Mouse (Mus musculus) gonadal fat pad, adult 2 months (tissue): ENCODE data around the gene Nr2e1. TPM values are rescaled to one million over a fixed set of nuclear protein-coding genes. Genes with fewer than 3 reads are reported as not detected.

Experiments used
- DNase-seq: peaks from one replicate; pipeline ENCODE4 v3.0.0-alpha.2; 2012; ENCODE audit warnings: low read depth
- polyA plus RNA-seq: library from polyadenylated mRNA; depleted of rRNA; stranded (reverse); fragments of >200 nt; gene quantifications from 2 replicates; pipeline ENCODE4 v1.2.3, GENCODE M21; 2012

The Nr2e1 gene
- polyA plus RNA-seq, 1 experiment = not detected

DNA sequence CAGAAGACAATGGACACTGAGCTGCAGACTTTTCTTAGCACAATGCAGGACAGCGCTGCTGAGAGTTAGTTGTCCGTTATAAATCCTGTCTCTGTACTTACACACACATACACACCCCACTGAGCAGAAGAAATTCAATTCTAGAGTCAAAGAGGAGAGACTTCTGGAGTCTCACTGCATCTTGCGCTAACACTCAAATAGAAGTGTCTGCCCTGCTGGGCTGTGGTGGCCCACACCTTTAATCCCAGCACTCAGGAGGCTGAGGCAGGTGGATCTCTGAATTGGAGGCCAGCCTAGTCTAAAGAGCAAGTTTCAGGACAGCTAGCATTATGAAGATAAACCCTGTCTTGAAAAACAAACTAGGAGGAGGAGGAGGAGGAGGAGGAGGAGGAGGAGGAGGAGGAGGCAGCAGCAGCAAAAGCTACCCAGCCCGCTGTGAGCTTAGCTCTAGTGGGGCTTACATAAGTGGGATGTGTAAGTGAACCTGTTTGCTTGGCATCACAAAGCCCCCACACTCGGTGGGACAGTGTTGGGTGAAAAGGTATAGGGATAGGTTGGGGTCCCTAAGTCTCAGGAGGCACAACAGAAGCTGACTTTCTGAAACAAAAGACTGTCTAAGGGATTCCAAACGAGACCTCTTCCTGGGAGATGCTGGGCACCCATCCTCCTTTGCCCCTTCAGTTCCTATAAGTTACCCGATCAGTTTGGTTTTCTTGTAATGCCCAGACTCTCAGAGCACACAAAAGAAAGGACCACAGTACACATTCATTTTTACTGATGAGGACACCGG is 4.7 kb upstream of the Nr2e1 start:
- DNase-seq = no peak

DNA sequence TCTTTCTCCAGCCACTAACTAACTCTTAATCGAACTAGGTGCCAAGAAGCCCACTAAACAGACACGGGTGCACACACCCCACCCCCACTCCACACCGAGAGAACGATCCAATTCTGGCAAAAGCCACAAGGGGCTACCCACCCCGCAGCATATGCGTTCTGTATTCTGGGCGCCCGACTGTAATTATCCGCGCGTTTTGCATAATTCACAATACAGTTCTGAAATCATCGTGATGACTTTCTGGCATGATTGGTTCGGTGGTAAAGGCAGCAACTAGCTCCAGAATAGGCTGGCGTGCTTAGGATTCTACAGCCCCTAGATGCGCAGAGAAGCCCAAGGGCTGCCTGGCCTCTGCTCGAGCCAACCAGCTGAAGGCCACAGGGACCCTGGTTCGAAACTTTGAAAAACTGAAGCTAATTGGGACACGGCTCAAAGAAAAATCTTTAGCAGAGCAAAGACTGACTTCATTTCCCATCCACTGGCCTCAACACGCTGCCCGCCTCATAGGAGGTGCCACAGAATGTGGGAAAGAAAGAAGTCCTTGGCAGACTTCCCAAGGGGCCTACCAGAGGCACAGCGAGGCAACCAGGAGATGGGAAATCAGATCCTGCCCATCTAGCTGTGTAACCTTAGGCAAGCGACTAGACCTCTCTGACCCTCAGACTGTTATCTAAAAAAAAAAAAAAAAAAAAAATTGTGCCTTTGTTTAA is 2.3 kb upstream of the Nr2e1 start:
- DNase-seq = no peak

DNA sequence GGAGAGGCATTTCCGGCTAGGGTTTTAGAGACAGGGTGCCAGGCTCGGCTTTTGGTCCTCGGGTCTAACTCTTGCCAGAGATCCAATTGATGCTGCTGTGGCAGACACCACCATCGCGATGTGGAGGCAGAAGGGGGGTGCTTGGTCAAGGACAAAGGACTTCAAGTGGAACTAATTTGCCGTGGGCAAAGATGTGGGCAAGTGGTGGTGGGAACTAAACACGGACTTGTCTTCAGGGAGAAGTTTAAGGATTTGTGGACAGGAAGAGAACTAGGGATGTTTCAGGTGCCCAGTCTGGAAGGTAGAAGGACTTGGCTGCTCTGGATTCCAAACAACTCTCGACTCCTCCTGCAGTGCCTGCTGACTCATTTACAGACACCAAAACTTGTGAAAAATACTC is 1.7 kb upstream of the Nr2e1 start:
- DNase-seq = no peak

DNA sequence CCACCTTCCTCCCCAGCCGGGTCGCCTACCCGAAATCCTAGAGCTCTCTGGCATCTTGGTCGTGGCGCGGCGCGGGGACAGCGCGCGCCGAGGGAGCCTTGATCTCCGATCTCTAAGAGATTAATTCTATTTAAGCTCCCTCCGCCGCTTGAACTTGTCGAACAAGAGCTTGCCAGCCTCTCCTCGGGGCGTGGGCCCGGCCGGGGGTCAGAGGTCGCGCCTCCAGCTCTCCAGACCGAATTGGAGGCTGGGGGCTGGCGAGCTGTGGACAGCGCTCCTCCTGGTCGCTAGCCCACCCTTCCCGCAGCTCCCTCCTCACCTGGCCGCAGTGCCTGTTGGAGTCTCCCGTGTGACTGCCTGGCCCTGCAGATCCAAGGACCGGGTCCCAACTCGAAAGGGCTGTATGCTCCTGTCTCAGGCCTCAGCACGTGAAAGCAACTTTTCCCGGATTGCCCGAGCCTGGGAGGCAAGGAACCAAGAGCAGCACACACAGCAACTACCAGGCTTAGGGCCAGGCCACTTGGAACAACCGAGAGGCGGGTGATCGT is 1.1 kb upstream of the Nr2e1 start:
- no peak for DNase-seq

DNA sequence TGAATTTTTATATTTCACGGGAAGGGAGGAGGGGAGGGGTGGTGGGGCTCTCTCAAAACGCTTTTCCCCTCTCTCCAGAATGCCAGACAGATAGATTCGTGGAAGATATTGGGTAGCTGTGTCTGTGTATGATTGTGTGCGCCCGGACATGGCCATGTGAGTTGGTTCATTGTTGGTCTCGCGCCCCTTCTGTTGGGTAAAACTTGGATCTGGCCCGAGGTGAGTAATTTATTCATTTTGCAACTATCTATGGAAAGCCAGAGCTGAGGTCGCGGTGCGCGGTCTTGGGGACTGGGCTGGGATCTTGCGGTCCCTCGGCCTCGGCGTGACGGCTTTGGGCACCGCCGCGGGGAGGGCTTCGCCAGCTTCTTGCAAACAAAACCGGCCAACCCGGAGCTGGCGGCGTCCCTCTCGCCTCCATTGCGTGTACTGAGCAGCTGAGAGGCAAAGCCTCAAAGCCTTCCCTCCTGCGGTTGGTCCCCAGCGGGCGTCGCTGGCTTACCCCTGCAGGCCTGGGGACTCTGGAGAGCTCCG is 537 bp upstream of the Nr2e1 start:
- no peak for DNase-seq

DNA sequence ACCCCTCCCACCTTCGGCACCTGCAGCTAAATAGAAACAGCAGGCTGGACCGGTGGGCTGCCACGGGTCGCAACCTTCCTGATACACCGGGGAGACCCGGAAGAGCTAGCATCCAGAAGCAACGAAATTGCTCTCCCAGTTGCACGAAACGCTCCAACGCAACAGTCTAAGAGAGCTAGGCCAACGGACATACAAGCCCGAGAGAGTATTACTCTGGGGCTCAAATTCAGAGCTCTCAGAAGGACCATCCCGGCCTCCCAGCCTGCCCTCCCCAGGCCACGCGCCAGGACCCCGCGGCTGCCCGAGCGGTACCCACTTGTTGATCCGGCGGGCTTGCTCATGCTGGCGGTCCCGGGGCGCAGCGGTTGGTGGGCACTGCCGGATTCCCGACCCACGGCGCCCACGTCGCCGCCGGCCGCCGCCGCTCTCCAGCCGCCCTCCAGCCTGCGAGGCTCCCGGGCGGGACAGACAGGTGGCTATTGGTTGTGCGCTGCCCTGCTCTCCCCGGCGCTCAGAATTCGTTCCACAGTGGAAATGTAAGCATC is 794 bp downstream of the Nr2e1 start:
- DNase-seq = no peak

GRCm38 (mm10) chr10:42581694-42582565 is 1.5 kb downstream of the Nr2e1 start:
- no peak for DNase-seq

DNA sequence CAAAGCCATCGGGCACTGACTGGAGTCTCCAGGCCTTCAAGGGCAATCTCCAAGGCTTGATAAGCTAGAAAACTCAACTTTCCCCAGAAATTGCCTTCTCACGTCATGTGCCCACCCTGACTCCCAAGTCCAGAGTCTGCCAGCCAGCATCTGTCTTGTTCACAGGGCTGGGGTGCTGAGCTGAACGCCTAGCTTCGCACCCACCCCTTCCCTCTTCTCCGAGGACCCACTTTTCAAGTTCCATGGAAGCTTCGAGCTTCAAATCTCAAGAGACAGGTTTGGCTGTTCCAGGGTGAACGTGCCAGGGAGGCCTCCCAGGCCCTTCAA is 2.5 kb downstream of the Nr2e1 start:
- DNase-seq = no peak

DNA sequence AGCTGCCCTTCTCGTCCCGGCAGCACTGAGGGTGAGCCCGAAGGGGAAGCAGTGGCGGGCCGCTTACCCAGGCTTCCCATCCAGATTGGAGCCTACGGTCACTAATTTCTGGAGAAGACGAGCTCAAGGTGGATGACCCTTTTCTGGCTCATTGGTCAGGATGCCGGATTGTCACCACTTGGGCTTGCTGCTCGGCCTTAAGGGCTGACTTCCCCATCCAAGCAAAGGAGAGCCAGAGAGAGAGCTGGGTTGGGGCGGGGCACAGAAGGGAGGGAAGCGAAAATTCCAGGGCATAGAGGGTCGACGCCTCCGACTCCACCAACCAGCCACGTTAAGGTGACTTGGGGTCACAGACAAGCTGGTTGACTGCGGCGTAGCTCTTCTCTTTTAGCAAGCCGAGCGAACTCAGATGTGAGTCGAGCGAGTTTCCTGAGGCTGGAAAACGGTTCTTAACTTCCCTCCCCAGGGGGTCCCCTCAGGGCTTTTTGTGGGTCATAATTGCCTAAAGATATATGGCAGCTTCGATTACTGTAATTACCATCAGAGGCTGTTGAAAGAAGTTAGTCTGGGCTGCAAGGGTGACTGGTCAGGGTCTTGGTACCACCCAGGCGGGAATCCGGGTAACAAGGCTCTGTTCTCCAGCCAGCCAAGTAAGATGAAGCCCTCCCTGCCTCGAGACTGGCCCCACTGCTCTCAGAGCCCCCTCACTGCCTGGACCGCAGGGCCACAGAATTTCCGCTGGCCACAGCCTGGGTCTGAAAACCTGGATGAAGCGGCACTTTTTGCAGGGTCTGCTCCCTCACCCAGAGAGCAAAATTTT is 3.1 kb downstream of the Nr2e1 start:
- no peak for DNase-seq

DNA sequence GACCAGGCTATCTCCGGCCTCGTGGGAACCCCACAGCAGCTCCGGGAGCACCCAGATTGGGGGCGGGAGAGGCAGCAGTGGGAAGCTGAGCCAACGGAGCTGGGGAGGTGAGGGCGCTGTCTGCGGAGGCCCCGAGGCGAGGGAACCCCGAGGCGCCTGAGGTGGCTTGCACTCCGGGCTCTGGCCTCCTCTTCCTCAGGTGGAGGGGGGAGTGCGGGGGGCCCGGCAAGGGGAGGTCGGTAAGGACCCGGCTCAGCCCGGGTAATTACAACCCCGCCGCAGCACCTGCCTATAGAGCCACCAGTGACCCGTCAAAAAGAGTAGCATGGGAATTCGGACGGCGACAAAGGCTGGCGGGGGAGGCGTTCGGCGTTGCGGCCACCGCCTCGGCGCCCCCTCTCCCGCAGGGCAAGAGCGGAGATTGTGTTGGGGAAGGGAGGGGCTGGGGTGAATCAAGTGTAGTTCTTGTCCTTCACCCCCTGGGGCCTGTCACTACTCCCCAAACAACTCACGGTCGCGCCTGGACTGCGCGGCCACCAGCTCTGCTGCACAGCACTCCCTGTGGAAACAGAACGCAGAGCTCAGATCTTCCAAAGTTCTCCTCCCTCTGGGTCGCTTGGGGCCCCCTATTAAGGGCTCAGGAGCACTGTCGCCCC is 3.8 kb downstream of the Nr2e1 start:
- no peak for DNase-seq

GRCm38 (mm10) chr10:42578698-42579474 is 4.5 kb downstream of the Nr2e1 start:
- no peak for DNase-seq

GRCm38 (mm10) chr10:42578281-42578675 is 5.2 kb downstream of the Nr2e1 start:
- no peak for DNase-seq

DNA sequence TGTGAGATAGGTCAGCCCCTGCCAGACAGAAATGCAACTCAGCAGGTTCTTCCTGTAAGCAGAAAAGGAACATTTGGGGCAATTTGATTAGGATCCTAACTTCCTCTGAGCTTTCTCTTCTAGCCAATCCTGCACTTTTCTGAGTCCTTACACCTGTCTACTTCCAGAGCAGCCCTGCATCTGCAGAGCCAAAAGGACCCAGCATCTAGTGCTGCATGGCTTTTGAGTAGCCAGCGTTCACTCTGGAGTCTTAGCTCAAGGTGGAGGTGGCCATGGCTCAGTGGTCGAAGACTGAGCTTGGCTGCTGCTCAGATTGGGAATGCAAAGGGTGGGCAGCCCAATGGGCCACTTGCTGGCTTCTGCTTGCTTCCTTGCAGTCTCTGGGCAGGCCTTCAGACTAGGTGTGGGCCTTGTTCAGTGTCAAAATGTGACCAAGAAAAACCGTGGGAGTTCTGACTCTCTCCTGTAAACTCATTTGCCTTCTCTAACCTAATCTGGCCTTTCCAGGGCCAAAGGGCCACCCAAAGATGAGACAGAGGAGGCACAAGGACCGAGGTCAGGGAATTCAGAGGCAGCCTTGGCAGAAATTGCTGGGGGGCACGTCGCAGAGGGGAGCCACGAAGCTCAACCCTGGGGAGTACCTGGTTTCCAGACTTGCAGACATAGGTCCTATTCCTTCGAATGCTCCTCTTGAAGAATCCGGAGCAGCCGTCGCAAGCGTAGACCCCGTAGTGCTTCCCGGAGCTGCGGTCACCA is 5.7 kb downstream of the Nr2e1 start:
- no peak for DNase-seq

GRCm38 (mm10) chr10:42574639-42575038 is 8.8 kb downstream of the Nr2e1 start:
- no peak for DNase-seq

DNA sequence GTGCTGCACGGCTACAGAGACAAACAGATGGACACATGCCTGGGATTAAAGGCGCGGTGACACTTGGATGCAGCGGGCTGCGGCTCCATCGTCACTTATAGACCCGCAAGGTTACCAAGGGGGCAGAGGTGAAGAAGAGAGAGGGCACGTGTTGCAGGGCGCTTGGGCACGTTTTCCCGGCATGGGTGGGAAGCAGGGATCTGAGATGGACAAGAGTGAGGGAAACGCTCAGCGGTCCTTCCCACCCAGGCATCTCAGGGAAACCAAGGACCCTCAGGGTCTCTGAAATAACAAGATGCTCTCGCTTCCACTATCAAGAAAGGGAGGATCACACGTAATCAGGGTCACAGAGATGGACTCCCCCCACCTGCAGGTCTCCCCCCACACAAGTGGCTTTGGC is 10.5 kb downstream of the Nr2e1 start:
- no peak for DNase-seq

- DNase-seq = no peak
Observed at GRCm38 (mm10) chr10:42572567-42572966, 10.9 kb downstream of the Nr2e1 start.

- no peak for DNase-seq
Observed at GRCm38 (mm10) chr10:42562272-42562671, 21.2 kb downstream of the Nr2e1 start.

GRCm38 (mm10) chr10:42559581-42560200 is 23.7 kb downstream of the Nr2e1 start:
- DNase-seq = no peak
